Mouse (Mus musculus) liver (tissue): ENCODE results near the gene C1qtnf1.

Source experiments
- DNase-seq: peaks from one replicate; pipeline ENCODE4 v3.0.0-alpha.2; 2020; ENCODE audit warnings: mixed read lengths

Gene C1qtnf1

DNA sequence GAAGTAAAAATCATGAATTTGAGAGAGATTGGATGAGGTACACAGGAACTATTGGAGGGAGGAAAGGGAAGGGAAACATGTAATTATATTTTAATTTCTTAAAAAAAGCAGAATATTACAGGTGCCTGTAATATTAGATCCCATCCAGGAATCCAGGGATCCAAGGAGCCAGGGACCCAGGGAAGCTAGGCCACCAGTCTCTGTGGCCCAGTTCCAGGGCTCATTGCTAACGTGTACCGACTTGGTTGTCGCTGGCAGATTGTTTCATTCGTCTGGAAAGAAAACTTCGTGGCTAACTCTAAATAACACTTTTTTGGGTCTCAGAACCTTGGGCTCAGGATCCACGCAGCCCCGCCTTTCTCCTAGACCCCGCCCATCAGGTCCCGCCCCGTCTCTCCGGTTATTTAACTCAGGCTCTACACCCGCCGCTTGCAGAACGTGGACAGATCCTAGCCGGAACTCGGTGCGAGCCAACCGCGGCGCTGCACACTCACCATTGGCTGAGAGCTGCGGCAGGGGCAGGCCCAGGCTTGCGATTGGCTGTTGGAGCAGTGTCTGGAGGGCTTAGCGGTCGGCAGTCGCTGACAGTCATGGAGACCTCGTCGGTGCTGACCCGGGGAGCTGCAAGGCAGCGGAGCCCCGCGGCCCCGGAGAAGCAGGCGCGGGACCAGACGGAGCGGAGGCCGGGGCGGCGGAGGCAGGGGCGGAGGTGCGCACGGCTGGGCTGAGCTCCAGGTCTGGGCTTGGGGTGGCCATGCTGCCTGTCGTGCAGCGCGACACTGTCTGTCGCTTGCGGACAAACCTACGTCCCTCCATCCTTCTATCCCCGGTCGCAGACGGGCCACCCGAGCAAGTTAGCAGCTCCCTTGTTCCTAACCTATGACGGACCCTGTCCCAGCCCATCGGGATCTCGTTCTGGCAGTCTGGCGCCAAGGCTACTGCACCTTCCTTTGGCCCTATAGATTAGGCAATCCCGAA is 48.7 kb downstream of the C1qtnf1 start, which contains the start of gene Engase:
TSS of gene Engase (plus strand) at position 434 of the 978 bp plus-strand sequence.
- DNase-seq = peak; percentile 96

- DNase-seq = peak; percentile 43
These were observed 51.8 kb downstream of the C1qtnf1 start for GRCm38 (mm10) chr11:118479776-118480175.

GRCm38 (mm10) chr11:118481231-118481630 is 53.2 kb downstream of the C1qtnf1 start:
- DNase-seq = no peak

GRCm38 (mm10) chr11:118481751-118482150 is 53.7 kb downstream of the C1qtnf1 start:
- no peak for DNase-seq

- DNase-seq = no peak
These were observed 56.2 kb downstream of the C1qtnf1 start for GRCm38 (mm10) chr11:118484169-118484568.

GRCm38 (mm10) chr11:118485338-118485737 is 57.3 kb downstream of the C1qtnf1 start:
- DNase-seq = no peak

- DNase-seq = no peak
These were observed 57.8 kb downstream of the C1qtnf1 start for GRCm38 (mm10) chr11:118485780-118486179.

DNA sequence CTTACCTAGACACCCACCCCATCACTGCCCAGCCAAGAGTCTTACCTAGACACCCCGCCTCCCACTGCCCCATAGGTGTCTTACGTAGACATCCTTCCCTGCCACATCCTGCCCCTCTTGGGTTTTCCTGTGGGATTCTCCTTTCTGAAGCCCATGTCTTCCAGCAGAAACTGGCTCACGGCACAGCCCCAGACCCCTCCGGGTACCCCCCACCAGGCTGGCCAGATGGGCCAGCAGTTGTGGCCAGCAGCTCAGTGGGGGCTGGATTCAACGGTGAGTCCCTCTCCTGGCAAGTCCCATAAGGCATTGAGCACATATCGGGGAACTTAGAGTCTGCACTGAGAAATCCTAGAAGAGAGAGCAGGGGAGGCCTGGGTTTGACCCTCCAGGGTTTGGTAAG is 58.3 kb downstream of the C1qtnf1 start:
- no peak for DNase-seq

- DNase-seq = no peak
These were observed 59.1 kb downstream of the C1qtnf1 start for GRCm38 (mm10) chr11:118486881-118487772.

- no peak for DNase-seq
These were observed 60.3 kb downstream of the C1qtnf1 start for GRCm38 (mm10) chr11:118488191-118488906.

DNA sequence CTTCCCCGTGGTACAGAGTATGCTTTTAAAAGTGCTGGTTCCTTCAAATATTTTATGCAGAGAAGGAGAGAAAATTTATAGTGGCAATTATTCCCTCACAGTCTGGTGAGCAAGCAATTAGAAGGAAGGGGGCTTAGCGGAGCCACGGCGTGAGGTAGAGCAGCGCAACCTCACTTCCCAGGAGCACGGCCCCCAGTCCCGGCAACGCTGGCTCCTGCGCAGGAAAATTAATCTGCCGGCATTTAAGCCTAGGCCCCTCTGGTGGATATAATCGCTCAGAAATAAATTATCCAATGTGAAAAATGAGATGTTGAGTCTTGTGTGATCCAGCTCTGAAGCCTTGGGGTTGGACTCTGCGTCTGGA is 60.9 kb downstream of the C1qtnf1 start:
- DNase-seq = no peak

DNA sequence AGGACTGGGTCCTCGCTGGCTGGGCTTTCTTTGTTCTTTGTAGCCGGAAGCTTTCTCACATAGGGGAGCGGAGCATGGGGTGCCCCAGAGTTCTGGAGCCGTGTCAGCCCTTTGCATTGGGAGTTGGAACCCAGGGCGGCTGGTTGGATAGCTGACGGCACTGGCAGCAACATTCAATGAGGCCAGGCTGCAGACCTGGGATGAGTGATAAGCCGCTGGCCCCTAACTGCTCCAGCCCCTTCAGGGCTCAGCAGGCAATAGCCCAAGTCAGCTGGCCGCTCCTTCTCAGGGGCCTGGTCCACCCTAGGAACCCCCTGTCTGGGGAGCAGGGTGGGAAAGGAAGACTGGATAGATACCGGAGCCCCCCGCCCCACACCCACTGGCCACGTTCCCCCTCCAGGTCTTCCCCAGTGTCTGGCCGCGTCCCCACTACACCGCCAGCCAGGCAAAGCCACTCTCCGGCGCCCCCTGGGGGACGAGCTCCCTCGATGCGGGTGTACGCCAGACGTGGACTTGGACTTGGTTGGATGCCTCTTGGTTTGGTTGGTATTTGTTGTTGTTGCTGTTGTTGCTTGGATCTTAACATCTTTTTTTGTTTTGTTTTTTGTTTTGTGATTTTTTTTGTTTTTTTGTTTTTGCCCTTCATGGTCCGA is 62.7 kb downstream of the C1qtnf1 start:
- peak; percentile 81 for DNase-seq

DNA sequence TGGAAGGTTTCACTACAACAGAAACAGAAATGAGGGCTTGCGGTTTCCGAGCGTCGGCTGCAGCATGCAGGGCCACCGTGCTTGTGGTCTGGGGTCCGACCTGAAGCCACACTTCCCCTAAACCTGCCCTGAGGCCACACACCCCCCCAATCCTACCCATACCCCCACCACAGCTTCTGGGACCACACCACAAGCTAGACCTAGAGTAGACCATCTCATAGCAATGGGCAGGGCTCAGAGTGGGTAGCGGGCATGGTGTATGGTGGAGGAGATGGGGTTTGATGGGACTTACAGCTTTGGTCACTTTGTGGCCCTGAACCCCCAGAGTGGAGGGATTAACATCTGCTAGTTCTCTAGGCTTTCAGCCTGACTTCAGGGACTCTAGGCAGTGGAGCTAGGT is 63.2 kb downstream of the C1qtnf1 start:
- DNase-seq = no peak

DNA sequence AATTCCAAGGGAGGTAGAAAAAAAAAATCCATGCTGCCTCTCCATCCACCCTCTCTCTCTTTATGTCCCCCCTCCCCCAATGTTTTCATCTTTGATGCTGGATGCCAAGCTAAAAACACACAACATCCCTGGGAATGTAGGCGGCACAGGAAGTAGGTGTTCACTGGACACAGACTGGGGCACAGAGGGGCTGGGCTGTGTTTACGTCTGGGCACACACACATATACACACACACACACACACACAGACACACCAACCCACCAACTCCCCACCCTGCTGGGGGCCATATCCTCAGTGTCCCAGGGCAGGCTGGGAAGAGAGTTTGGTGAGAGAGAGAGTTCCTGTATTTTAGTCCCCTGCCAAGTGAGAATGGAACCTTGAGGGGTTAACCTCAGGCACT is 65.5 kb downstream of the C1qtnf1 start:
- no peak for DNase-seq

DNA sequence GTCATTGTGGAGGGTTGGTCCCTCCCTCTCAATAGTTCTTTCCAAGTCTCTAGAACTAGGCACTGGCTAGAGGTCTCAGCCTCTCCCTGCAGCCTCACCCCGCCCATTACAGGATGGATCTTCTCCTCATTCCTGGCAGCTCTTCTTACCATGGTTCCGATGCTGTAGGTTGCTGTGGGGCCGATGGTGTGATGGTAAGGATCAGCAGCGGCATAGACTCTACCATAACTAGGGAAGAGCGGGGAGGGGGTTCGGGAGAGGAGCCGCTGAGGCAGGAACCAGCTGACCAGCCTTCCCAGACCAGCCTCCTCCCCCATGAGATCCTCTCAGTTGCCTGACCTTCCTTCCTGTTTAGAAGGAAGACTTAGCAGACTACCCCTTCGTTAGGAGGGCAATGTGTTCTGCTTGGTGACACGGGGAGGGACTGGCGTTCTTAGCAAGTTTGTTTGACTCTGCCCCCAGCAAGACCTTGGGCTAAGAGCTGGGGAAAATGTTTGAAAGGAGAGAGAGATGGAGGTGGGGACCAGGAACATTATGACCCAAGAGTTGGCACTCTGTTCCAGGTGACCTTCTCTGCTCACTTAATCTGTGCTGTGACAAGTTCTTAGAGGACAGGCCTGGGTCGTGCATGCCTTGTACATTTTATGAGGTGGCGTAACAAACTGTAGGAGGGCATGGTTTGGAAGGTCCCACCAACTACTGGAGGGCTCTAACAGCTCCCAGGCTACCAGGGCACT is 66.2 kb downstream of the C1qtnf1 start:
- DNase-seq = no peak

- DNase-seq = no peak
These were observed 67.1 kb downstream of the C1qtnf1 start for GRCm38 (mm10) chr11:118495065-118495464.

DNA sequence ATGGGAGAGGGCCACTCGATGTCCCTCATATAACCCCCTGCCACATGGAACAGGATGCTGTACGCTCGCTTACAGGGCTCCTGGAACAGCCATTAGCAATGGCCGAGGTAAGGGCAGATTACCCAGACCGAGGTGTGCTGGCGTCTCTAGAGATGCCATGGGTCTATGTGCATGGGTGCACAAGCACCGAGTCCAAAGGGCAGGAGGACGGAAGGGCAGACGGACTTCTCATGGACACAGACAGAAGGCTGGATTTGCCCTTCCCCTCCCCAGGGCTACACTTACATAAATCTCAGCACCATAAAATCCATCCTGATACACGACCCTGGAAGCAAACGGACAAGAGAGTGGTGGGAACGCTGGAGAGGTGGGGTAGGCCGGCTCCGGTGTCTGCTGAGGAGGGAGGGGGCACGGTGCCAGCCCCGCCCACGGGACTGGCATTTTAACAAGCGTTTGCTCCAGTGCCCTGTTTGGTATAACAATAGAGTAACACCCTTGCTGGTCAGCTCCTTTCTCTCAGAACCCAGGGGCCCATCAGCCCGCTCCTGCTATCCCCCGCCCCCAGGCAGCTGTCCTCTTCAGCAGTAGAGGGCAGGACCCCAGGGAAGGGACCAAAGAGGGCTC is 68.2 kb downstream of the C1qtnf1 start:
- DNase-seq = no peak
